Comparison of ENCODE assay signal across 10 mouse cellular contexts in the genomic region with DNA sequence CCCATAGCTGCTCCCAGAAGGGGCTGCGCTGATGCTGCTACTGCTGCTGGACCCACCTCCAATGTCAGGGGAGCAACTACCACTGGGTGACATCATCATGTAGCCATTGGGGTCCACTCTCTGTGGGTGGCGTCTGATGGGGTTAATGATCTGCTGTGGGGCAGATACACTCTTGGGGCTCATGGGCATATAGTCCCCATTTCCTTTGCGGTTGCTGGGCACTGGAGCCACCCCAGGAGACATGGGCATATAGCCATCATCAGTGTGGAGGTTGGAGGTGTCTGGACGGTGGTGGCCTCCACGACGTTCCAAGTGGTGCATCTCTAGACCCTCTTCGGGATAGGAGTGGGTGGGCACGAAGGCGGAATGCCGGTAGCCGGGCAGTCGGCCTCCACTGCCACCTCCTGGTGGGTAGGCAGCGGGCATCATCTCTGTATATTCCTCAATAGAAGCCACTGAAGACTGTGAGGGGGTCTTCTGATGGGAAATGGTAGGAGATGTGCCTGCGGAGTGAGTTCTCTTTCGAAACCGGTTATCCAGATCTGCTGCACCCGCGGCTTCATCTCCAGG. TPM values are rescaled to one million over a fixed set of nuclear protein-coding genes. Genes with fewer than 3 reads are reported as not detected.
DNase-seq lines count a peak whose midpoint lies in the region; ATAC-seq and TF ChIP-seq lines count a peak whose summit lies in the region.
"Had no signal": no experiment of that assay in that cellular context is flagged by ENCODE, and none has a peak within 500 bp of the region (broad histone marks: within the 10 kb centered on the region; RNA-seq: fewer than 3 reads in every experiment).

No protein-coding gene starts in this region.

- DNase-seq in layer of hippocampus, adult 2 months (ENCODE audit: low spot score in 2 of 2) = peak in 1 of 2 experiments; percentile 58
- DNase-seq in layer of hippocampus, adult 11-12 months (ENCODE audit: low spot score) = no peak
- no peak for DNase-seq in embryonic facial prominence, embryonic 11.5 days (ENCODE audit: low spot score)
- DNase-seq in spleen, postnatal 10 days (ENCODE audit: low spot score in 2 of 2) = no peak

- TF ChIP-seq CTCF in layer of hippocampus, adult 2 months (conservative IDR thresholded peaks at IDR 0.05) = peak; percentile 82

- no peaks in the 10 kb centered on the region for H3K9me3 ChIP-seq in embryonic facial prominence, embryonic 11.5 days (replicated peaks; ENCODE audit: control insufficient read depth, low read length)
- H3K9me3 ChIP-seq in heart, embryonic 12.5 days (replicated peaks) = no peaks in the 10 kb centered on the region
- H3K9me3 ChIP-seq in limb, embryonic 12.5 days = no peaks in the 10 kb centered on the region; the same call in 1 of the 2 replicates
- no peaks in the 10 kb centered on the region for H3K9me3 ChIP-seq in stomach, embryonic 14.5 days (ENCODE audit: control insufficient read depth, low read depth, low read length)

- H3K4me1 ChIP-seq in embryonic facial prominence, embryonic 11.5 days (ENCODE audit: control insufficient read depth, insufficient read depth, low read length) = no peaks in the 10 kb centered on the region; the same call in 1 of the 2 replicates
- H3K4me1 ChIP-seq in heart, embryonic 12.5 days (replicated peaks) = peaks cover 29% of the 10 kb centered on the region
- peaks cover 65% of the 10 kb centered on the region for H3K4me1 ChIP-seq in limb, embryonic 12.5 days (replicated peaks)
- peaks cover 33% of the 10 kb centered on the region for H3K4me1 ChIP-seq in stomach, embryonic 14.5 days (ENCODE audit: control insufficient read depth, insufficient read depth, low read length)

- H3K27me3 ChIP-seq in embryonic facial prominence, embryonic 11.5 days (ENCODE audit: control insufficient read depth, insufficient read depth, low read length) = no peaks in the 10 kb centered on the region
- peaks cover 8% of the 10 kb centered on the region for H3K27me3 ChIP-seq in heart, embryonic 12.5 days (replicated peaks)
- 0 out of 2 replicates have a peak, but pooled peaks cover 6% of the 10 kb centered on the region for H3K27me3 ChIP-seq in limb, embryonic 12.5 days
- H3K27me3 ChIP-seq in stomach, embryonic 14.5 days (ENCODE audit: control insufficient read depth, insufficient read depth, low read length) = no peaks in the 10 kb centered on the region

- 88% methylated on average over 17 of the region's 18 CpGs for WGBS in embryonic facial prominence, embryonic 11.5 days
- 79% methylated on average over 18 of the region's 18 CpGs for WGBS in heart, embryonic 12.5 days
- WGBS in limb, embryonic 12.5 days = 94% methylated on average over 18 of the region's 18 CpGs
- WGBS in stomach, embryonic 14.5 days = 90% methylated on average over 18 of the region's 18 CpGs

- H3K36me3 ChIP-seq in embryonic facial prominence, embryonic 11.5 days (replicated peaks; ENCODE audit: control insufficient read depth, insufficient read depth, low read depth, low read length) = peaks cover 4% of the 10 kb centered on the region
- peaks cover 23% of the 10 kb centered on the region for H3K36me3 ChIP-seq in heart, embryonic 12.5 days
- H3K36me3 ChIP-seq in limb, embryonic 12.5 days = peaks cover 25% of the 10 kb centered on the region
- peaks cover 9% of the 10 kb centered on the region for H3K36me3 ChIP-seq in stomach, embryonic 14.5 days (ENCODE audit: control insufficient read depth, insufficient read depth, low read length)

- no peak for ATAC-seq in embryonic facial prominence, embryonic 11.5 days (replicated peaks; ENCODE audit: insufficient number of reproducible peaks, low FRiP score, low TSS enrichment, low read depth)
- no peak for ATAC-seq in heart, embryonic 12.5 days (ENCODE audit: insufficient number of reproducible peaks, low FRiP score)
- no peak for ATAC-seq in limb, embryonic 12.5 days (ENCODE audit: insufficient number of reproducible peaks, insufficient read depth, low FRiP score, low TSS enrichment, low read depth)
- ATAC-seq in stomach, embryonic 14.5 days (ENCODE audit: insufficient number of reproducible peaks, insufficient read depth, low FRiP score, low read depth) = no peak
- ATAC-seq in erythroid progenitor cell, adult 5-6 weeks (replicated peaks; ENCODE audit: low FRiP score, poor library complexity, severe bottlenecking) = no peak

- H3K9ac ChIP-seq in embryonic facial prominence, embryonic 11.5 days (replicated peaks; ENCODE audit: low read length) = no peak overlapping the region
- peak overlapping the region; percentile 80 for H3K9ac ChIP-seq in heart, embryonic 12.5 days
- no peak overlapping the region for H3K9ac ChIP-seq in limb, embryonic 12.5 days (replicated peaks)
- H3K9ac ChIP-seq in stomach, embryonic 14.5 days (replicated peaks; ENCODE audit: low read depth, low read length) = no peak overlapping the region

- peak overlapping the region; percentile 92 for H3K4me2 ChIP-seq in embryonic facial prominence, embryonic 11.5 days (ENCODE audit: low read depth, low read length)
- peak overlapping the region; percentile 84 for H3K4me2 ChIP-seq in heart, embryonic 12.5 days
- peak overlapping the region; percentile 85 for H3K4me2 ChIP-seq in limb, embryonic 12.5 days
- H3K4me2 ChIP-seq in stomach, embryonic 14.5 days (replicated peaks; ENCODE audit: low read depth, low read length) = peak overlapping the region; percentile 88

- peak overlapping the region; percentile 88 for H3K4me3 ChIP-seq in layer of hippocampus, adult 2 months
- peak overlapping the region; percentile 73 for H3K4me3 ChIP-seq in embryonic facial prominence, embryonic 11.5 days (ENCODE audit: low read depth, low read length)
- peak overlapping the region; percentile 79 for H3K4me3 ChIP-seq in heart, embryonic 12.5 days
- peak overlapping the region; percentile 72 for H3K4me3 ChIP-seq in limb, embryonic 12.5 days (replicated peaks)
- H3K4me3 ChIP-seq in stomach, embryonic 14.5 days (ENCODE audit: low read depth, low read length) = peak overlapping the region; percentile 70; the same call in 1 of the 2 replicates

- peak overlapping the region; percentile 92 for H3K27ac ChIP-seq in layer of hippocampus, adult 2 months
- H3K27ac ChIP-seq in embryonic facial prominence, embryonic 11.5 days (replicated peaks; ENCODE audit: low read depth, low read length) = no peak overlapping the region
- H3K27ac ChIP-seq in heart, embryonic 12.5 days (ENCODE audit: poor library complexity, severe bottlenecking) = no peak overlapping the region
- no peak overlapping the region for H3K27ac ChIP-seq in limb, embryonic 12.5 days
- no peak overlapping the region for H3K27ac ChIP-seq in stomach, embryonic 14.5 days (ENCODE audit: low read length)

RNA-seq across cellular contexts. Expression of a gene that starts 2.7 kb away (rescaled TPM):
- total RNA-seq in layer of hippocampus, adult 2 months (2021) = 10 to 100 TPM; 17.8 to 17.9 TPM
- polyA plus RNA-seq in embryonic facial prominence, embryonic 11.5 days (2014; fragmentation: Nextera tagmentation; extraction: Ambion mirVana) = 7.9 and 8.3 TPM in 2 replicates
- 17.5 and 18.7 TPM in 2 replicates for polyA plus RNA-seq in heart, embryonic 12.5 days (2016; fragmentation: Nextera tagmentation; extraction: Ambion mirVana)
- polyA plus RNA-seq in limb, embryonic 12.5 days (2016; fragmentation: Nextera tagmentation; extraction: Ambion mirVana) = 12.0 and 13.8 TPM in 2 replicates
- polyA plus RNA-seq in stomach, embryonic 14.5 days (2014; fragmentation: Nextera tagmentation; extraction: Ambion mirVana) = 6.7 TPM in 2 replicates
- 0.84 TPM in 1 of 2 replicates, not detected in the other for total RNA-seq in erythroid progenitor cell, adult 5-6 weeks (2015; ENCODE audit: low replicate concordance)
- 0.26 TPM in 1 of 2 replicates, not detected in the other for total RNA-seq in erythroid progenitor cell, adult 5-6 weeks (2017; ENCODE audit: low replicate concordance)

RNA-seq across cellular contexts. Expression of a gene that starts 27.7 kb away (rescaled TPM):
- total RNA-seq in layer of hippocampus, adult 2 months (2021) = 1 to 10 TPM; 7.4 to 7.6 TPM
- 6.7 and 6.9 TPM in 2 replicates for polyA plus RNA-seq in embryonic facial prominence, embryonic 11.5 days (2014; fragmentation: Nextera tagmentation; extraction: Ambion mirVana)
- 11.5 and 11.9 TPM in 2 replicates for polyA plus RNA-seq in heart, embryonic 12.5 days (2016; fragmentation: Nextera tagmentation; extraction: Ambion mirVana)
- 7.7 and 8.4 TPM in 2 replicates for polyA plus RNA-seq in limb, embryonic 12.5 days (2016; fragmentation: Nextera tagmentation; extraction: Ambion mirVana)
- polyA plus RNA-seq in stomach, embryonic 14.5 days (2014; fragmentation: Nextera tagmentation; extraction: Ambion mirVana) = 6.2 and 6.6 TPM in 2 replicates
- total RNA-seq in erythroid progenitor cell, adult 5-6 weeks (2015; ENCODE audit: low replicate concordance) = 12.2 and 13.0 TPM in 2 replicates
- 7.1 and 9.8 TPM in 2 replicates for total RNA-seq in erythroid progenitor cell, adult 5-6 weeks (2017; ENCODE audit: low replicate concordance)

RNA-seq across cellular contexts. Expression of a gene that starts 55.6 kb away (rescaled TPM):
- not detected for total RNA-seq in layer of hippocampus, adult 2 months (2021)
- polyA plus RNA-seq in embryonic facial prominence, embryonic 11.5 days (2014; fragmentation: Nextera tagmentation; extraction: Ambion mirVana) = 31.9 and 35.9 TPM in 2 replicates
- polyA plus RNA-seq in heart, embryonic 12.5 days (2016; fragmentation: Nextera tagmentation; extraction: Ambion mirVana) = 40.0 and 42.3 TPM in 2 replicates
- 29.1 and 30.9 TPM in 2 replicates for polyA plus RNA-seq in limb, embryonic 12.5 days (2016; fragmentation: Nextera tagmentation; extraction: Ambion mirVana)
- 20.3 and 22.5 TPM in 2 replicates for polyA plus RNA-seq in stomach, embryonic 14.5 days (2014; fragmentation: Nextera tagmentation; extraction: Ambion mirVana)
- not detected in 2 replicates for total RNA-seq in erythroid progenitor cell, adult 5-6 weeks (2015; ENCODE audit: low replicate concordance)
- not detected in 2 replicates for total RNA-seq in erythroid progenitor cell, adult 5-6 weeks (2017; ENCODE audit: low replicate concordance)
- total RNA-seq: gastrocnemius, postnatal 4 days; neutrophil, adult 5-6 weeks had no signal
